Mouse (Mus musculus): ENCODE measurements around the gene Cul1.

- TF ChIP-seq CTCF (IDR thresholded peaks at IDR 0.05; ENCODE audit: control insufficient read depth, insufficient read depth, insufficient read length) (no peak), MAX (IDR thresholded peaks at IDR 0.05) (no peak), USF1 (IDR thresholded peaks at IDR 0.05; ENCODE audit: low read depth) (no peak), MYOG (IDR thresholded peaks at IDR 0.05; ENCODE audit: control insufficient read depth, extremely low read depth, insufficient read length) (no peak), MYOD1 (IDR thresholded peaks at IDR 0.05; ENCODE audit: control insufficient read depth, insufficient read length, low read depth) (no peak), FOSL1 (IDR thresholded peaks at IDR 0.05; ENCODE audit: insufficient read depth, low read length, poor library complexity, severe bottlenecking) (no peak), CEBPB (IDR thresholded peaks at IDR 0.05; ENCODE audit: low read depth) (no peak)
Observed at GRCm38 (mm10) chr6:47418691-47419090, 34.5 kb upstream of the Cul1 start.

Data from C2C12 (cell line).